Mouse (Mus musculus): ENCODE results near the gene Olfr1366. TPM values are rescaled to one million over a fixed set of nuclear protein-coding genes. Genes with fewer than 3 reads are reported as not detected.
"Not testable (repeated sequence)": the region's sequence is repeated elsewhere in the genome, so short reads cannot be mapped to it uniquely, and the experiment has no call there.

Gene Olfr1366
- not detected in 2 replicates for total RNA-seq (2017)

DNA sequence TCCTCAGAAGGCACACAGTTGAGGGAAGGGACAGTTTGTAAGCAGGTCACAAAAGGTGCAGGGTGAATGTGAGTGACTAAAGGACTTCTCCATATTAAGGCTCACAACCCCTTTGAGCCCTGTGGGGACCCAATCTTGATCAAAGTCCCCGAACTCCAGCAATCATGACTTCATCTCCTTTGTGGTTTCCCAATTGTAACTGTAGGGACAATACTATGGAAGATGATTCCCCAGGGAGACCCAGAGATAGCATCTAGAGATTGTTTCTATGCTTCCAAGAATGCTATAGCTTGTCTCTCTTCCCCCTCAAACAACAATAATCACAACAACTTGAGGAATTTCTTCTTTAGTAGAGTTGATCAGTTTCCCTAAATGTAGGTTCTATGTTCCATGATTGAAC, at the start of gene Olfr1366:
Gene Olfr1366 (minus strand): TSS at position 101 of the 400 bp plus-strand sequence.
- no peak for ATAC-seq (replicated peaks in 1 of 2; ENCODE audit: insufficient read depth in 1 of 2, low FRiP score in 2 of 2, low TSS enrichment in 1 of 2, low read depth in 1 of 2, poor library complexity in 2 of 2, severe bottlenecking in 2 of 2)

DNA sequence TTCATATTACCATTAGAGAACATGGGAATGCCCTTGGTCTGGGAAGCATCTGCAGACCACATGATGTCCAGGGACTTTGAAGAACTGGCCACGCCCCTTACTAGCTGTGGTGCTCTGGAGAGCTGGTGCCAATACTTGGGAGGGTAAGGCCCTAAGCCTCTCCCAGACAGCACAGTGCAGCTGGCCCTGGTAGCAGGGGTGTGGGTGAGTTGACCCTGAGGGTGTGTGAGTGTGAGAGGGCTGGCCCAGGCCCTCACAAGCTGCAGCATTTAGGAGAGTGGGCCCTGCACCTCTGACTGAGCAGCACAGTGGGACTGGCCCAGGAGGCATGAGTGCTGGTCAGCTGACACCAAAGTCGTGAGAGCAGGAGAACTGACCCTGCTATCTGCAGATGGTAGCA, 49.0 kb upstream of the Olfr1366 start:
- no peak for ATAC-seq (replicated peaks in 1 of 2; ENCODE audit: insufficient read depth in 1 of 2, low FRiP score in 2 of 2, low TSS enrichment in 1 of 2, low read depth in 1 of 2, poor library complexity in 2 of 2, severe bottlenecking in 2 of 2)

DNA sequence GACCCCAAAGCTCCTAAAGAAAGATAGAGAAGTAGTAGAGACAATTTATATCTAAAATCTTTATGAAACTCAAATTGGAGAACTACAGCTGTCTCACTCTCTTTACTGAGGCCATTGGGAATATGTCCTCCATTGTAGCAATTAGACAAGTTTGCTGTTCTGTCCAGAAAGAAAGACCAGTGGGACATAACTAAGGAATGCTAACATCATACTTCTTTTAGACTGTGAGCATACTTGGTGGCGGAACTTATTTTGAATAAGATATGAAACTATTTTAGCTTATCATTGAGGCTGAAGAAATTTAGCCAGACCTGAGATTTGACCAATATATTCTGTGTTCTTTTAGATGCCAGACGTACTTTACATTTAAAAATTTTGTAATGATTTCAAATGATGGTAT, 39.1 kb upstream of the Olfr1366 start, which contains the start of gene Olfr1364:
Gene Olfr1364 (minus strand): TSS at position 101 of the 400 bp plus-strand sequence.
- no peak for ATAC-seq (replicated peaks in 1 of 2; ENCODE audit: insufficient read depth in 1 of 2, low FRiP score in 2 of 2, low TSS enrichment in 1 of 2, low read depth in 1 of 2, poor library complexity in 2 of 2, severe bottlenecking in 2 of 2)

DNA sequence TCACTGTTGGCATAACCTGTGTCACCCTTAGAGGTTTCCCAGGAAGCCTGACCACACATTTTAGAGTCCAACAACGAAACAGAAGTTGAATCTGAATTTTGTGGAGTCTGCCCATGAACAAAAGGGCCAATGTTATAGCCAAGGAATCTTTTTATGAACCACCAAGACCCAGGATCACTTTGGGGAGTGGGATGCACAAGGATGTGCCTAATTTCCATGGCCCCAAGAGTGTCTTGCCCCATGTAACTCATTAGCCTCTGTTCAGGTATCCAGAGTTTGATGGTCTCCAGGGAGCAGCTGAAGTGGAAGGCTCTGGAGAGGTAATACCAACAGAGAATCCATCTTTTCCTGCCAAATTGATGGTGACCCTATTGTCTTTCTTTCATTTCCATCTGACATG, 17.2 kb upstream of the Olfr1366 start, which contains the start of gene Olfr1535:
Gene Olfr1535 (minus strand): TSS at position 101 of the 400 bp plus-strand sequence.
- ATAC-seq (replicated peaks in 1 of 2; ENCODE audit: insufficient read depth in 1 of 2, low FRiP score in 2 of 2, low TSS enrichment in 1 of 2, low read depth in 1 of 2, poor library complexity in 2 of 2, severe bottlenecking in 2 of 2): no peak

DNA sequence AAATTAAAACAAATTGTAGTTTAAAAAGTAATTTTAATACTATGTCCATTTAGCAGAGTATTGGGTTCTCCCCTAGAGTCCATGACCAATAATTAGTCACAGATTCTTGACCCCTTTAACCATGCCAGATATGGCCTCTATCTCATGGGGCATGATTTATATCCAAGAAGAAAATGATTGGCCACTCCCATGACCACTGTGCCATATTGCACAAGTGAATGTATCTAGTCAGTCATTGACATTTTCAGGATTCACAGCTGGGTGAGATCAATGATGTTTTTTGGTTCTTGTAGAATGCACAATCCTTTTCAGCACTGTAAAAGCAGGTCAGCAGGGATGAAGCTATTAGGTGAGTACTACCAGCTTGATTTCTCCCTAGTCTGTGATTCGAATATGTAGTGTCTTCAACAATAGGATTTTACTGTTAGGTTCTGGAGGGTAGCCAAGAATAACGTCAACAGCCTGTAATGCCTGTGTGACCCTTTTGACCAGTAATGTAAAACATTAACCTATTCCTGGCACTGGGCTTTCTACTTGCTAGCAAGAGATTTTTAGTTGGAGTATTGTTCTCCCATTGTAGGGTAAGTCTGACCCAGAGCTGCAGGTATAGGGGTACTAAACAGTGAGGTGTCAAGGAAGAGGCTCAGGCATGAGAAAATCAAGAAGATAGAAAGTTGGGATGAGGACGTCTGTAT, 8.0 kb upstream of the Olfr1366 start:
- no peak for ATAC-seq (replicated peaks in 1 of 2; ENCODE audit: insufficient read depth in 1 of 2, low FRiP score in 2 of 2, low TSS enrichment in 1 of 2, low read depth in 1 of 2, poor library complexity in 2 of 2, severe bottlenecking in 2 of 2)

DNA sequence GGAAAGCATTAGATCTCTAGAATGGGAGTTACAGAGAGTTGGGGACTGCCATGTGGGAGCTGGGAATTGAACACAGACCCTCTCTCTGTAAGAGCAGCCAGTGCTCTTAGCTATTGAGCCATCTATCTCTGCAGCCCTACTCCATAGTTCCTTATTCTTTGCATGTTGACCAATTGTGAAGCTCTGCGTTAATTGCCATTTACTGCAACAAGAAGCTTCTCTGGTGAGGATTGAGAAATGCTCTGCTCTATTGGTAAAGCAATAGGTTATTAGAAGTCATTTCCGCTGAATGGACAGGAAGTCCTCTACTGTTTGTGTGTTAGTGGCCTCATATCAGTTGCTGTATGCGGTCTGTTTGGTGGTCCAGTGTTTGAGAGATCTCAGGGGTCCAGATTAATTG, 6.9 kb upstream of the Olfr1366 start:
- peak in 1 of 2 experiments; percentile 42; a peak in 1 of 4 replicates for ATAC-seq (replicated peaks in 1 of 2; ENCODE audit: insufficient read depth in 1 of 2, low FRiP score in 2 of 2, low TSS enrichment in 1 of 2, low read depth in 1 of 2, poor library complexity in 2 of 2, severe bottlenecking in 2 of 2)

DNA sequence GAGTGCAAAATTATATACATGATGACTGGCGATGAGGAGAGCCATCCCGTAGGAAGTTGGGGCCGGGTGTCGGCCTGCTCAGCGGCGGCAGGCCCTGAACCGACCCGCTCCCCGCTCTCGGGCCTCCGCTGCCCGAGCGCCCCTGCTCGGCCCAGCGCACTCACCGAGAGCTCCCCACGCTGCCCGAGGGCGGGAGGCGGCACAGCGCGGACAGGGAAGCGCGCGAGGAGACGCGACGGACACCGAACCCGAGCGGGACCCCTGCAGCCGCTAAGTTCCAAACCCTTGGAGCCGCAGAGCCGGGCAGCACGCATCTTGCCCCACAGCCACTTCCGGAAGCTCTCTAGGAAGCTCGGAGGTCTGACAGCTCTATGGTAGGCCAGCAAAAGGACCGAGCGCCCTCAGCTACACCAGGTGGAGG, 11.8 kb downstream of the Olfr1366 start, which contains the start of gene Zkscan8:
Gene Zkscan8 (minus strand): TSS at position 340 of the 421 bp plus-strand sequence.
- ATAC-seq (replicated peaks in 1 of 2; ENCODE audit: insufficient read depth in 1 of 2, low FRiP score in 2 of 2, low TSS enrichment in 1 of 2, low read depth in 1 of 2, poor library complexity in 2 of 2, severe bottlenecking in 2 of 2): peak; percentile 99 to 100

DNA sequence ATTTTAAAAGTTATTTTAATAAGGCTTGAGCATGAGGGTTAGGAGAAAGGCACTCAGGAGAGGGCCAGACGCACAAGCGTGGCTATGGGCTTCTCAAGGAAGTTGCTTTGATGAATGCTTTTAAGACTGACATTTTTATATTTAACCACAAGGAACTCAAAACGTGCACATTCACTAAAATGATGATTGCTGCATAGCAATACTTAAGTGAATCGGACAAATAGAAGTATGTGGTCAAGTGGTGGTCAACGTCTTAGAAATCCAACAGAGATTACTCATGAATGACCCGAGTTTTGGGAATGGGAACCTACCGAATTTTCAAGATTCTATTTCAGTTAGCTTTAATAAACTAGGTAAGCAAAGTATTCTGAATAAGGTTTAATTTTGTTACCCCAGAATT, 12.5 kb downstream of the Olfr1366 start:
- ATAC-seq (replicated peaks in 1 of 2; ENCODE audit: insufficient read depth in 1 of 2, low FRiP score in 2 of 2, low TSS enrichment in 1 of 2, low read depth in 1 of 2, poor library complexity in 2 of 2, severe bottlenecking in 2 of 2): no peak

DNA sequence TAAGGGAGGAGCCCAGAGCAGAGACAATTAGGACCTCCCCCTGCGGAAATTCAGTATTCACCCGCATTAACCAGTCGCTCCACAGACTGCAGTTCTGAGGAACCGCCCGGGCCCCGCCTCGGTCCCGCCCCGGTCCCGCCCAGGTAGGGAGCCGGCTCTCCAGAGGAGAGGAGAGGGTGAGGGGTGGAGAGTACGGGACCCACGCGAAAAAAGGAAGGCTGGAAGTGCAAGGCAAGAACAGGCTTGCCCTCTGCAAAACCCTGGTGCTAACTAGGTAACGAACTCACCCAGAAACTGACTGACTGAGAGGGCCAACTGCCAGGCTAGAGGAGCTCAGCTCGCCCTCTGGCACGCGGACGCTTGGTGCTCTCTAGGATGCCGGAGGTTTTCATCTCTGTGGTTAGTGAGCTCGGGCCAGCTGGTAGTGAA, 36.4 kb downstream of the Olfr1366 start:
- ATAC-seq (replicated peaks in 1 of 2; ENCODE audit: insufficient read depth in 1 of 2, low FRiP score in 2 of 2, low TSS enrichment in 1 of 2, low read depth in 1 of 2, poor library complexity in 2 of 2, severe bottlenecking in 2 of 2): peak; percentile 99 to 100

DNA sequence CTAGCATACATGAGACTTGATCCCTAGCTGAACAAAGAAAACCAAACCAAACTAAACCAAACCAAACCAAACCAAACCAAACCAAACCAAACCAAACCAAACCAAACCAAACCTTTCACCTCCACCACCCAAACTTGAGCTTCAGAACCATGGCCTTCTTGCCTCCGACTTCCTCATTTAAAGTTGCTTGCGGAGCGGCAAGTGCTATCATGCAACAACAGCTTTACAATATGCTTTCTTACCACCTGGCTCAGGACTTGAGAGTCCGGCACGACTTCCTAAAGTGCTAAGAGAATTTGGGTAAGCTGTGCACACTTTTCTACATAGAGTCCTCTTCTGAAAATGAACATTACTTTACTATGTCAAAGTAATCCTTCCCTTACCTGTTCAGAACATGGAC, 40.3 kb downstream of the Olfr1366 start:
- no peak for ATAC-seq (replicated peaks in 1 of 2; ENCODE audit: insufficient read depth in 1 of 2, low FRiP score in 2 of 2, low TSS enrichment in 1 of 2, low read depth in 1 of 2, poor library complexity in 2 of 2, severe bottlenecking in 2 of 2)

DNA sequence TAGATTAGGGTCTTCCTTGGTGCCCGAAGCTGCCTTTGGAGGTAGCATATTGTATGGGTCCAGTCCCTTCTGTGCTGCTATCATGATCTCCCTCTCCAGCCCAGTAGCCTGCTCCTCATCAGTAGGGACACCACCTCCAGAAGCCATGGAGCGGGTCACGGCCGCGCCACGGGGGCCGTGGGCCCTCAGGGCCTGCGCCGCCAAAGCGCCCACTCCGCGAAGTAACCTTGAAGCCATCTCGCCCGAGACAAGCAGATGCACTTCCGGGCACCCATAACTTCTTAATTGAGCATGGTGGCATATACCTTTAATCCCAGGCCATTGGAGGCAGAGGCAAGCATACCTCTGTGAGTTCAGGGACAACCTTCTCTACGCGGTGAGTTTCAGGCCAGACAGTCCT, 41.4 kb downstream of the Olfr1366 start, which contains the start of gene Gm11273:
Gene Gm11273 (minus strand): TSS at position 237 of the 400 bp plus-strand sequence.
- not testable (repeated sequence) for ATAC-seq (replicated peaks in 1 of 2; ENCODE audit: insufficient read depth in 1 of 2, low FRiP score in 2 of 2, low TSS enrichment in 1 of 2, low read depth in 1 of 2, poor library complexity in 2 of 2, severe bottlenecking in 2 of 2)

DNA sequence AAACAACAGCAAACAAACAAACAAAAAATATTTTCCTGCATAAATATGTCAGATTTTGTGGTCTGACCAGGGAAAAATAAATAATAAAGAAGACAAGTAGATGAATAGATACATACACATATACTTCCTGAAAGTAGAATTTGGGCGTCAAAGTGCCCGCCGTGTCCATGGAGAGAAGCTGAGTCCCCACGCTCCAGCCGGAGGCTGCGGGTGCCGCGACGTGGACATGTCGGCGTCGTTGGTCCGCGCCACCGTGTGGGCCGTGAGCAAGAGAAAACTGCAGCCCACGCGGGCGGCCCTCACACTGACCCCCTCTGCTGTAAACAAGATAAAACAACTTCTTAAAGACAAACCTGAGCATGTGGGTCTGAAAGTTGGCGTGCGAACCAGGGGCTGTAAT, 47.5 kb downstream of the Olfr1366 start, which contains the start of gene AK157302:
Gene AK157302 (plus strand): TSS at position 144 of the 400 bp plus-strand sequence.
- no peak for ATAC-seq (replicated peaks in 1 of 2; ENCODE audit: insufficient read depth in 1 of 2, low FRiP score in 2 of 2, low TSS enrichment in 1 of 2, low read depth in 1 of 2, poor library complexity in 2 of 2, severe bottlenecking in 2 of 2)

DNA sequence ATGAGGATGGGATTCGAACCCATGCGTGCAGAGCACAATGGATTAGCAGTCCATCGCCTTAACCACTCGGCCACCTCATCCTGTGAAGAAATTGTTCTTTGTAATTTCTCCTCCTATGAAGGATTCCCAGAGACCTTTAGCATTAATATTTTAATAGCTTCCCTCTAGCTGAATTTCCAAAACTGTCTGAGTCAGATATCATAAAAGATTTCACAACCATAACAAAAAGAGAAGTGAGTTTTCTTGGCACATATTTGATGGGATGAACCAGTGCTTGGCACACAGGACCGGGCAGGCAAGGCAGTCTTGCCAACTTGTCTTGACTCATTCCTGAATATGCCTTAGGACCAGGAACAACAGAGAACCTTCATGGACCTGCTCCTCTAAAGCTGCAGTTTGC, 49.8 kb downstream of the Olfr1366 start:
- ATAC-seq (replicated peaks in 1 of 2; ENCODE audit: insufficient read depth in 1 of 2, low FRiP score in 2 of 2, low TSS enrichment in 1 of 2, low read depth in 1 of 2, poor library complexity in 2 of 2, severe bottlenecking in 2 of 2): no peak

DNA sequence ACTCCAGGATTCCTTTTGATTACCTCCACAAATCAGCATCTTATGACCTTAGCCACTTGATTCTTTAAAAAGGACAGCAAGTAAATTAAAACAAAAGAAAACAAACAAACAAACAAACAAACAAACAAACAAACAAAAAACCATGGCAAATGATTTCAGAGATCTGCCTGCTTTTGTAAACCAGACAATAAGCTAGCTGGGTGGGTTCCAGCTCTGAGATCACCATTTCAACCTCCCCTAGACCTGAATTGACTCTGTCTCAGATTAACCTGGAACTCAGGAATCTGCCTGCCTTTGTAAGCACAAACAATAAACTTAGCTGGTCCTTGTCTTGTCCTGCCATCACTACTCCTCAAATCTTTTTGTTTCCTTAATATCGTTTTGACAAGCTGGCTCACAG, 55.7 kb downstream of the Olfr1366 start:
- no peak for ATAC-seq (replicated peaks in 1 of 2; ENCODE audit: insufficient read depth in 1 of 2, low FRiP score in 2 of 2, low TSS enrichment in 1 of 2, low read depth in 1 of 2, poor library complexity in 2 of 2, severe bottlenecking in 2 of 2)

Other genes with a start within 250 kb of the Olfr1366 start
- gene Gpx6, start 230.7 kb downstream of the Olfr1366 start, total RNA-seq (2017): not detected in 2 replicates
- gene Olfr1367, start 195.9 kb downstream of the Olfr1366 start, total RNA-seq (2017): not detected in 2 replicates
- gene Zscan12, start 180.0 kb downstream of the Olfr1366 start, total RNA-seq (2017): 10.2 and 12.5 TPM in 2 replicates
- 41.1 and 49.8 TPM in 2 replicates for gene Zkscan3, start 140.1 kb downstream of the Olfr1366 start, total RNA-seq (2017)
- gene Pgbd1, start 101.8 kb downstream of the Olfr1366 start, total RNA-seq (2017): 0.88 and 2.2 TPM in 2 replicates
- 38.0 and 39.3 TPM in 2 replicates for gene Zscan26, start 89.1 kb downstream of the Olfr1366 start, total RNA-seq (2017)
- gene Nkapl, start 74.3 kb downstream of the Olfr1366 start, total RNA-seq (2017): 1.7 TPM in 1 of 2 replicates, not detected in the other
- gene Zkscan4, start 63.9 kb downstream of the Olfr1366 start, total RNA-seq (2017): 1.4 and 1.6 TPM in 2 replicates
- not detected in 2 replicates for gene Gm10065, start 63.4 kb downstream of the Olfr1366 start, total RNA-seq (2017)
- gene AK157302, start 47.6 kb downstream of the Olfr1366 start, total RNA-seq (2017): 0.19 and 0.25 TPM in 2 replicates
- 2.6 and 6.6 TPM in 2 replicates for gene Gm11273, start 41.4 kb downstream of the Olfr1366 start, total RNA-seq (2017)
- 18.2 and 21.3 TPM in 2 replicates for gene Zkscan8, start 11.7 kb downstream of the Olfr1366 start, total RNA-seq (2017)
- not detected in 2 replicates for gene Olfr1535, start 17.1 kb upstream of the Olfr1366 start, total RNA-seq (2017)
- not detected in 2 replicates for gene Olfr1364, start 39.0 kb upstream of the Olfr1366 start, total RNA-seq (2017)
- gene Olfr1362, start 71.2 kb upstream of the Olfr1366 start, total RNA-seq (2017): not detected in 2 replicates
- gene Olfr11, start 99.7 kb upstream of the Olfr1366 start, total RNA-seq (2017): not detected in 2 replicates
- gene Olfr1361, start 120.6 kb upstream of the Olfr1366 start, total RNA-seq (2017): not detected in 2 replicates
- gene Olfr1360, start 134.6 kb upstream of the Olfr1366 start, total RNA-seq (2017): not detected in 2 replicates
- gene Olfr1359, start 155.3 kb upstream of the Olfr1366 start, total RNA-seq (2017): not detected in 2 replicates
- 207 and 226 TPM in 2 replicates for gene Hist1h2bl, start 173.3 kb upstream of the Olfr1366 start, total RNA-seq (2017)
- gene Hist1h2ai, start 173.6 kb upstream of the Olfr1366 start, total RNA-seq (2017): 605 and 1,529 TPM in 2 replicates
- gene Hist1h3h, start 174.9 kb upstream of the Olfr1366 start, total RNA-seq (2017): 66.5 and 218 TPM in 2 replicates
- 228 and 356 TPM in 2 replicates for gene Hist1h2bm, start 179.2 kb upstream of the Olfr1366 start, total RNA-seq (2017)
- 134 and 252 TPM in 2 replicates for gene Hist1h4j, start 192.3 kb upstream of the Olfr1366 start, total RNA-seq (2017)
- gene Hist1h4k, start 207.7 kb upstream of the Olfr1366 start, total RNA-seq (2017): 1,343 and 1,971 TPM in 2 replicates
- gene Hist1h2ak, start 211.0 kb upstream of the Olfr1366 start, total RNA-seq (2017): 437 and 599 TPM in 2 replicates
- gene Hist1h2bn, start 211.3 kb upstream of the Olfr1366 start, total RNA-seq (2017): 843 and 1,062 TPM in 2 replicates
- 487 and 689 TPM in 2 replicates for gene Hist1h1b, start 237.8 kb upstream of the Olfr1366 start, total RNA-seq (2017)
- gene Hist1h3i, start 240.6 kb upstream of the Olfr1366 start, total RNA-seq (2017): 102 and 199 TPM in 2 replicates
- 238 and 317 TPM in 2 replicates for gene Hist1h2an, start 244.4 kb upstream of the Olfr1366 start, total RNA-seq (2017)
- gene Hist1h2bp, start 244.7 kb upstream of the Olfr1366 start, total RNA-seq (2017): 17.5 and 24.0 TPM in 2 replicates